Mouse (Mus musculus) embryo, embryonic 10 days (tissue): ENCODE data around the gene Hist1h2ad.
A peak's percentile ranks its signal among the peaks of the same experiment; 100 is the strongest.
"Not testable (repeated sequence)": the region's sequence is repeated elsewhere in the genome, so short reads cannot be mapped to it uniquely, and the experiment has no call there.

Experiments
- DNase-seq: peaks from one replicate; pipeline ENCODE4 v3.0.0-alpha.2; 2015; ENCODE audit warnings: low spot score

Hist1h2ad gene

GRCm38 (mm10) chr13:23585029-23585441 lies 10.9 kb downstream of the Hist1h2ad start:
- DNase-seq: peak; percentile 89

- peak; percentile 89 for DNase-seq
Observed at GRCm38 (mm10) chr13:23585442-23586098, 11.4 kb downstream of the Hist1h2ad start.

- peak; percentile 45 for DNase-seq
Observed at GRCm38 (mm10) chr13:23586099-23586939, 12.1 kb downstream of the Hist1h2ad start.

- DNase-seq: no peak
Observed at GRCm38 (mm10) chr13:23586940-23587225, 12.7 kb downstream of the Hist1h2ad start.

GRCm38 (mm10) chr13:23591206-23591605 lies 17.0 kb downstream of the Hist1h2ad start:
- no peak for DNase-seq

- DNase-seq: not testable (repeated sequence)
Observed at GRCm38 (mm10) chr13:23591886-23592285, 17.7 kb downstream of the Hist1h2ad start.

GRCm38 (mm10) chr13:23592614-23593013 lies 18.4 kb downstream of the Hist1h2ad start:
- no peak for DNase-seq

GRCm38 (mm10) chr13:23593051-23593770 lies 19.0 kb downstream of the Hist1h2ad start:
- DNase-seq: no peak

- no peak for DNase-seq
Observed at GRCm38 (mm10) chr13:23595185-23595584, 21.0 kb downstream of the Hist1h2ad start.

- no peak for DNase-seq
Observed at GRCm38 (mm10) chr13:23595622-23596372, 21.6 kb downstream of the Hist1h2ad start.

- peak; percentile 79 for DNase-seq
Observed at GRCm38 (mm10) chr13:23597957-23598356, 23.8 kb downstream of the Hist1h2ad start.

- no peak for DNase-seq
Observed at GRCm38 (mm10) chr13:23603182-23603699, 29.1 kb downstream of the Hist1h2ad start.

- no peak for DNase-seq
Observed at GRCm38 (mm10) chr13:23604452-23604851, 30.3 kb downstream of the Hist1h2ad start.

GRCm38 (mm10) chr13:23605052-23605451 lies 30.9 kb downstream of the Hist1h2ad start:
- DNase-seq: no peak

- no peak for DNase-seq
Observed at GRCm38 (mm10) chr13:23609209-23609608, 35.0 kb downstream of the Hist1h2ad start.

GRCm38 (mm10) chr13:23609844-23610243 lies 35.7 kb downstream of the Hist1h2ad start:
- DNase-seq: no peak

- no peak for DNase-seq
Observed at GRCm38 (mm10) chr13:23610393-23610792, 36.2 kb downstream of the Hist1h2ad start.

GRCm38 (mm10) chr13:23611638-23612037 lies 37.5 kb downstream of the Hist1h2ad start:
- DNase-seq: no peak

- peak; percentile 22 for DNase-seq
Observed at GRCm38 (mm10) chr13:23620056-23620732, 46.0 kb downstream of the Hist1h2ad start.

GRCm38 (mm10) chr13:23620733-23621531 lies 46.8 kb downstream of the Hist1h2ad start, which contains the start of gene Hist1h2be:
Gene Hist1h2be, minus strand, starts transcription at chr13:23621124.
- DNase-seq: peak; percentile 95
